Mouse (Mus musculus): ENCODE measurements around the gene Procr.

Procr gene

GRCm38 (mm10) chr2:155756855-155757566 lies 6.1 kb downstream of the Procr start:
- peak; percentile 34 for DNase-seq

- peak; percentile 85 for DNase-seq
These were observed 13.9 kb downstream of the Procr start for GRCm38 (mm10) chr2:155764679-155765418.

- DNase-seq, result no peak
These were observed 22.7 kb downstream of the Procr start for GRCm38 (mm10) chr2:155773664-155774063.

- DNase-seq, result no peak
These were observed 23.5 kb downstream of the Procr start for GRCm38 (mm10) chr2:155774261-155774926.

GRCm38 (mm10) chr2:155774927-155775684 lies 24.2 kb downstream of the Procr start, which contains the start of gene Mmp24:
Mmp24 (plus strand) TSS chr2:155775342.
- no peak for DNase-seq

- DNase-seq, result peak; percentile 84
These were observed 24.9 kb downstream of the Procr start for GRCm38 (mm10) chr2:155775685-155776263.

- DNase-seq, result no peak
These were observed 26.1 kb downstream of the Procr start for GRCm38 (mm10) chr2:155776824-155777687.

GRCm38 (mm10) chr2:155777688-155777985 lies 26.7 kb downstream of the Procr start:
- no peak for DNase-seq

- no peak for DNase-seq
These were observed 27.1 kb downstream of the Procr start for GRCm38 (mm10) chr2:155778004-155778403.

- no peak for DNase-seq
These were observed 28.1 kb downstream of the Procr start for GRCm38 (mm10) chr2:155779066-155779465.

- DNase-seq, result no peak
These were observed 28.6 kb downstream of the Procr start for GRCm38 (mm10) chr2:155779506-155779905.

- DNase-seq, result no peak
These were observed 33.6 kb downstream of the Procr start for GRCm38 (mm10) chr2:155784534-155784933.

- DNase-seq, result no peak
These were observed 36.0 kb downstream of the Procr start for GRCm38 (mm10) chr2:155786905-155787304.

- DNase-seq, result no peak
These were observed 37.3 kb downstream of the Procr start for GRCm38 (mm10) chr2:155787949-155788931.

GRCm38 (mm10) chr2:155792899-155793298 lies 42.0 kb downstream of the Procr start:
- DNase-seq, result no peak

GRCm38 (mm10) chr2:155794674-155795445 lies 43.9 kb downstream of the Procr start:
- DNase-seq, result no peak

GRCm38 (mm10) chr2:155798613-155799012 lies 47.7 kb downstream of the Procr start:
- DNase-seq, result no peak

GRCm38 (mm10) chr2:155802761-155803160 lies 51.8 kb downstream of the Procr start:
- DNase-seq, result no peak

GRCm38 (mm10) chr2:155804053-155804452 lies 53.1 kb downstream of the Procr start:
- no peak for DNase-seq

Data from kidney, postnatal 10 days (tissue).